Mouse (Mus musculus) testis, adult 2 months (tissue): ENCODE data around the gene Pld1.

Experiments used
- CTCF ChIP-seq: fragments of 200-500 bp; IDR thresholded peaks from 2 replicates; pipeline ENCODE4 v1.5.1; 2012; ENCODE audit warnings: low read depth, mild to moderate bottlenecking, inconsistent platforms, low read length, moderate library complexity; ENCODE audit not compliant: control insufficient read depth, insufficient read depth, insufficient replicate concordance
- POLR2A ChIP-seq: fragments of 200-500 bp; IDR thresholded peaks from 2 replicates; pipeline ENCODE4 v1.6.1; 2012; ENCODE audit warnings: low read depth, mild to moderate bottlenecking, inconsistent platforms, low read length, moderate library complexity; ENCODE audit not compliant: control insufficient read depth

- no peak for TF ChIP-seq POLR2A
- TF ChIP-seq CTCF = no peak
Measured at GRCm38 (mm10) chr3:27981591-27981990, 43.1 kb downstream of the Pld1 start.
